Mouse (Mus musculus): ENCODE data around the gene Asap3.

Asap3 gene

GRCm38 (mm10) chr4:136291692-136292091 is 85.5 kb downstream of the Asap3 start:
- no peak for DNase-seq (ENCODE audit: low spot score in 2 of 2)
